ENCODE assay signal across 8 mouse cellular contexts in genomic region chr15:84191724-84192057, GRCm38 (mm10). TPM values are rescaled to one million over a fixed set of nuclear protein-coding genes. Genes with fewer than 3 reads are reported as not detected.
DNase-seq lines count a peak whose midpoint lies in the region; ATAC-seq and TF ChIP-seq lines count a peak whose summit lies in the region.

No protein-coding gene starts in this region.

- H3K36me3 ChIP-seq in kidney, postnatal 0 days (ENCODE audit: insufficient read depth, low read length): peaks cover 8% of the 10 kb centered on the region
- no peaks in the 10 kb centered on the region for H3K36me3 ChIP-seq in embryonic facial prominence, embryonic 11.5 days (replicated peaks; ENCODE audit: control insufficient read depth, insufficient read depth, low read depth, low read length)
- H3K36me3 ChIP-seq in hindbrain, embryonic 16.5 days (ENCODE audit: control insufficient read depth, insufficient read depth, low read length): peaks cover 5% of the 10 kb centered on the region; the same call in 1 of the 2 replicates
- no peaks in the 10 kb centered on the region for H3K36me3 ChIP-seq in midbrain, embryonic 15.5 days (replicated peaks)

- H3K9ac ChIP-seq in kidney, postnatal 0 days (ENCODE audit: low read depth, low read length): peak overlapping the region; percentile 75
- peak overlapping the region; percentile 87 for H3K9ac ChIP-seq in embryonic facial prominence, embryonic 11.5 days (replicated peaks; ENCODE audit: low read length)
- peak overlapping the region; percentile 78 for H3K9ac ChIP-seq in hindbrain, embryonic 16.5 days (ENCODE audit: low read depth, low read length)
- peak overlapping the region; percentile 68 for H3K9ac ChIP-seq in midbrain, embryonic 15.5 days

- no peak for TF ChIP-seq CTCF in kidney, postnatal 0 days (IDR thresholded peaks at IDR 0.05; ENCODE audit: low read depth)

- H3K27me3 ChIP-seq in kidney, postnatal 0 days (ENCODE audit: insufficient read depth, low read length): no peaks in the 10 kb centered on the region
- H3K27me3 ChIP-seq in embryonic facial prominence, embryonic 11.5 days (ENCODE audit: control insufficient read depth, insufficient read depth, low read length): no peaks in the 10 kb centered on the region
- no peaks in the 10 kb centered on the region for H3K27me3 ChIP-seq in hindbrain, embryonic 16.5 days (replicated peaks; ENCODE audit: control insufficient read depth, insufficient read depth, low read length)
- H3K27me3 ChIP-seq in midbrain, embryonic 15.5 days (replicated peaks): no peaks in the 10 kb centered on the region

- ATAC-seq in kidney, postnatal 0 days (replicated peaks; ENCODE audit: low FRiP score, low read depth): no peak
- no peak; the same call in 1 of the 2 replicates for ATAC-seq in embryonic facial prominence, embryonic 11.5 days (replicated peaks; ENCODE audit: insufficient number of reproducible peaks, low FRiP score, low TSS enrichment, low read depth)
- peak; percentile 71 for ATAC-seq in hindbrain, embryonic 16.5 days
- ATAC-seq in midbrain, embryonic 15.5 days (replicated peaks): peak; percentile 6; the same call in 1 of the 2 replicates

- no peak for DNase-seq in kidney, postnatal 0 days (ENCODE audit: low spot score)
- no peak for DNase-seq in kidney, adult 9 months
- DNase-seq in embryonic facial prominence, embryonic 11.5 days (ENCODE audit: low spot score): no peak
- no peak for DNase-seq in retina, postnatal 1 day
- no peak for DNase-seq in urinary bladder, postnatal 36 days (ENCODE audit: low spot score in 2 of 2)
- DNase-seq in adipocyte (ENCODE audit: low spot score): no peak

- no peaks in the 10 kb centered on the region for H3K9me3 ChIP-seq in kidney, postnatal 0 days (replicated peaks; ENCODE audit: low read length)
- H3K9me3 ChIP-seq in embryonic facial prominence, embryonic 11.5 days (replicated peaks; ENCODE audit: control insufficient read depth, low read length): no peaks in the 10 kb centered on the region
- H3K9me3 ChIP-seq in hindbrain, embryonic 16.5 days (ENCODE audit: control insufficient read depth, low read length): no peaks in the 10 kb centered on the region
- H3K9me3 ChIP-seq in midbrain, embryonic 15.5 days: no peaks in the 10 kb centered on the region

- 1% methylated on average over 9 of the region's 9 CpGs for WGBS in kidney, postnatal 0 days
- WGBS in embryonic facial prominence, embryonic 11.5 days: 1% methylated on average over 9 of the region's 9 CpGs
- under 1% methylated on average over 9 of the region's 9 CpGs for WGBS in hindbrain, embryonic 16.5 days
- 2% methylated on average over 9 of the region's 9 CpGs for WGBS in midbrain, embryonic 15.5 days

- H3K4me3 ChIP-seq in kidney, postnatal 0 days (replicated peaks; ENCODE audit: low read depth, low read length): peak overlapping the region; percentile 63
- H3K4me3 ChIP-seq in embryonic facial prominence, embryonic 11.5 days (ENCODE audit: low read depth, low read length): peak overlapping the region; percentile 93
- peak overlapping the region; percentile 68 for H3K4me3 ChIP-seq in hindbrain, embryonic 16.5 days (ENCODE audit: low read length)
- peak overlapping the region; percentile 67 for H3K4me3 ChIP-seq in midbrain, embryonic 15.5 days

- H3K4me2 ChIP-seq in kidney, postnatal 0 days (ENCODE audit: low read length): peak overlapping the region; percentile 62
- peak overlapping the region; percentile 64 for H3K4me2 ChIP-seq in embryonic facial prominence, embryonic 11.5 days (ENCODE audit: low read depth, low read length)
- peak overlapping the region; percentile 63 for H3K4me2 ChIP-seq in hindbrain, embryonic 16.5 days (ENCODE audit: low read length)
- peak overlapping the region; percentile 58 for H3K4me2 ChIP-seq in midbrain, embryonic 15.5 days

- peaks cover 8% of the 10 kb centered on the region; the same call in 1 of the 2 replicates for H3K4me1 ChIP-seq in kidney, postnatal 0 days (replicated peaks; ENCODE audit: insufficient read depth, low read length)
- 0 out of 2 replicates have a peak, but pooled peaks cover 2% of the 10 kb centered on the region for H3K4me1 ChIP-seq in embryonic facial prominence, embryonic 11.5 days (ENCODE audit: control insufficient read depth, insufficient read depth, low read length)
- H3K4me1 ChIP-seq in hindbrain, embryonic 16.5 days (ENCODE audit: control insufficient read depth, insufficient read depth, low read depth, low read length): peaks cover 8% of the 10 kb centered on the region
- H3K4me1 ChIP-seq in midbrain, embryonic 15.5 days: peaks cover 17% of the 10 kb centered on the region

- H3K27ac ChIP-seq in kidney, postnatal 0 days: peak overlapping the region; percentile 93
- H3K27ac ChIP-seq in embryonic facial prominence, embryonic 11.5 days (replicated peaks; ENCODE audit: low read depth, low read length): peak overlapping the region; percentile 47; the same call in 1 of the 2 replicates
- peak overlapping the region; percentile 78 for H3K27ac ChIP-seq in hindbrain, embryonic 16.5 days (ENCODE audit: low read depth, low read length)
- H3K27ac ChIP-seq in midbrain, embryonic 15.5 days: peak overlapping the region; percentile 89

RNA-seq across cellular contexts. Expression of gene Samm50, which starts 0.3 kb away (rescaled TPM):
- 147 and 155 TPM in 2 replicates for polyA plus RNA-seq in kidney, postnatal 0 days (2015; fragmentation: Nextera tagmentation; extraction: Ambion mirVana)
- polyA plus RNA-seq in embryonic facial prominence, embryonic 11.5 days (2014; fragmentation: Nextera tagmentation; extraction: Ambion mirVana): 84.3 and 85.7 TPM in 2 replicates
- 94.4 and 95.3 TPM in 2 replicates for polyA plus RNA-seq in hindbrain, embryonic 16.5 days (2015; fragmentation: Nextera tagmentation; extraction: Ambion mirVana)
- 83.3 and 86.6 TPM in 2 replicates for polyA plus RNA-seq in midbrain, embryonic 15.5 days (2015; fragmentation: Nextera tagmentation; extraction: Ambion mirVana)

RNA-seq across cellular contexts. Expression of gene Pnpla3, which starts 24.1 kb away (rescaled TPM):
- 0.57 and 0.60 TPM in 2 replicates for polyA plus RNA-seq in kidney, postnatal 0 days (2015; fragmentation: Nextera tagmentation; extraction: Ambion mirVana)
- 0.79 and 0.91 TPM in 2 replicates for polyA plus RNA-seq in embryonic facial prominence, embryonic 11.5 days (2014; fragmentation: Nextera tagmentation; extraction: Ambion mirVana)
- 6.0 and 6.4 TPM in 2 replicates for polyA plus RNA-seq in hindbrain, embryonic 16.5 days (2015; fragmentation: Nextera tagmentation; extraction: Ambion mirVana)
- polyA plus RNA-seq in midbrain, embryonic 15.5 days (2015; fragmentation: Nextera tagmentation; extraction: Ambion mirVana): 4.6 and 6.4 TPM in 2 replicates

RNA-seq across cellular contexts. Expression of gene Parvb, which starts 40.2 kb away (rescaled TPM):
- polyA plus RNA-seq in kidney, postnatal 0 days (2015; fragmentation: Nextera tagmentation; extraction: Ambion mirVana): 2.8 and 3.3 TPM in 2 replicates
- 6.0 and 7.3 TPM in 2 replicates for polyA plus RNA-seq in embryonic facial prominence, embryonic 11.5 days (2014; fragmentation: Nextera tagmentation; extraction: Ambion mirVana)
- 4.3 and 4.8 TPM in 2 replicates for polyA plus RNA-seq in hindbrain, embryonic 16.5 days (2015; fragmentation: Nextera tagmentation; extraction: Ambion mirVana)
- polyA plus RNA-seq in midbrain, embryonic 15.5 days (2015; fragmentation: Nextera tagmentation; extraction: Ambion mirVana): 4.2 and 5.4 TPM in 2 replicates

Comparison
In these comparisons a context has a peak if more than half of its experiments do, and no peak if none do; other contexts are left out.
1. ATAC-seq: peak in hindbrain, embryonic 16.5 days (single experiment) and midbrain, embryonic 15.5 days (single experiment); none in kidney, postnatal 0 days (single experiment) and embryonic facial prominence, embryonic 11.5 days (single experiment).
2. Peak in every context shown above with its lines, with median percentiles within 50 percentile points of each other: H3K27ac ChIP-seq, H3K4me2 ChIP-seq, H3K4me3 ChIP-seq and H3K9ac ChIP-seq.